ENCODE assay signal across 14 mouse cellular contexts in the genomic region with DNA sequence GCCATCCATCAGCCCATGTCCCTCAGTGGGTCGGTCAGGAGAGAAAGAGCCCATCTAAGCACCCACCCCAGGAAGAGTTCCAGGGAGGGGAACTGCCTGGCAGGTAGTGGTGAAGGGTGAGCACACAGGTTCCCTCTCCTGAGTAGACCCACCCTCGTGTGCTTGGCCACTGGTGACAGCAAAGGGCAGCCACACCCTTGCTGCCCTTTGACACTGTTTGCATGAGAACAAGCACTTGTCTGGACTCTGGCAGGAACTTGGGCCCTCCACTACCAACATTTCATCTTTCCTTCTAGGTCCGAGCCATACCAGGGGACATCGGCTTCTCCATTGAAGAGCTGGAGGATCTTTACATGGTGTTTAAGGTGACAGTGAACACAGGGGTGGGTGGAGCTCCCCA.
"Had no signal": no experiment of that assay in that cellular context is flagged by ENCODE, and none has a peak within 500 bp of the region (broad histone marks: within the 10 kb centered on the region; RNA-seq: fewer than 3 reads in every experiment).

No protein-coding gene starts in this region.

- H3K27me3 ChIP-seq: liver, embryonic 13.5 days; liver, embryonic 15.5 days; midbrain, embryonic 12.5 days; neural tube, embryonic 12.5 days had no signal

- DNase-seq: liver, embryonic 13.5 days; lung, adult 18-20 months; lung, embryonic 14.5 days; lung, postnatal 10 days; lung, postnatal 4 days; midbrain, embryonic 14.5 days; right cerebral cortex, postnatal 14 days; spleen, adult 18-20 months; thymus, postnatal 14 days; thymus, postnatal 36 days had no signal

- H3K9me3 ChIP-seq: liver, embryonic 13.5 days; liver, embryonic 15.5 days; midbrain, embryonic 10.5 days; midbrain, embryonic 12.5 days; neural tube, embryonic 12.5 days had no signal

- H3K27ac ChIP-seq: liver, embryonic 13.5 days; liver, embryonic 15.5 days; midbrain, embryonic 10.5 days; midbrain, embryonic 12.5 days; neural tube, embryonic 12.5 days had no signal

- H3K4me2 ChIP-seq: liver, embryonic 13.5 days; liver, embryonic 15.5 days; lung, embryonic 14.5 days; midbrain, embryonic 12.5 days; neural tube, embryonic 12.5 days had no signal

- H3K9ac ChIP-seq: liver, embryonic 13.5 days; liver, embryonic 15.5 days; lung, embryonic 14.5 days; midbrain, embryonic 12.5 days; neural tube, embryonic 12.5 days had no signal

- H3K4me3 ChIP-seq: liver, embryonic 13.5 days; liver, embryonic 15.5 days; midbrain, embryonic 10.5 days; midbrain, embryonic 12.5 days; neural tube, embryonic 12.5 days had no signal

- H3K4me1 ChIP-seq: midbrain, embryonic 10.5 days; midbrain, embryonic 12.5 days; neural tube, embryonic 12.5 days had no signal
